Mouse (Mus musculus): ENCODE measurements around the gene Itpr1.

The Itpr1 gene

GRCm38 (mm10) chr6:108327561-108327960 lies 114.7 kb downstream of the Itpr1 start:
- peak in 1 of 2 experiments; percentile 18 for DNase-seq

DNA sequence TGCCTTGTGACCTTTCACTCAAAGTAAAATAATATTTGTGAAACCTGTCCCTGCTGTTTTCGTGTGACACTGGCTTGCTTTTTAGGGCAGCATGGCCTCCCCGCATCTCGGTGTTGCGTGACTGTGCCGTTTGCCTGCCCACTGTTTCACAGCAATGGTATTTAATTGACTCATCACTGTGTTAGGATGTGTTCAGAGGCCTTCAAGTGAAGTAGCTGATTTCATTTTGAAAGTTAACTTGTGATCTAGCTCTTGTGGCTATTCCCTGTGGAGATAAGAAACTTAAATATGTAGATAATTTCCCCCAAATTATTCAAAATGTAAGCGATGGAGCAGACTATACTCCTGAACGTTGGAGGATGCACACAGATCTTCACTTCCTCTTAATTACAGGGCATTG lies 115.4 kb downstream of the Itpr1 start:
- DNase-seq = no peak

DNA sequence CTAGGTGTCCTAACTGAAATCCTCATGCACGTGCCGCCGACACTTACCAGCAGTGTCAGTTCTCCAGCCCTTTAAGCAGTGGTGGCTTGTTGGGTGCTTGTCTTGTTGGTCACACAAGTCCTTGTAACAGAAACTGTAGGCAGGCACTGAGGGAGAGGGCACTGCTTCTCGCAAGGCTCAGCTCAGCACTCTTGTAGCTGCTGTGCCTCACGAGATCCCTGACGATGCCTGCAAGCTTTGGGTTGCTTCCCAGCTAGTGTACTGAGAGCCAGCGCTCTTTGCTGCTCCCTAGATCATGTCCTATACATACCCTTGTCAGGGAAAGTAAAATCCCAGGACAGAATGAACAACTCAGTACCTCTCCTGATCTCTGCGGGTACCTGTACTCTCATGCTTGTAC lies 117.6 kb downstream of the Itpr1 start:
- no peak for DNase-seq

GRCm38 (mm10) chr6:108331268-108331667 lies 118.4 kb downstream of the Itpr1 start:
- DNase-seq = no peak

DNA sequence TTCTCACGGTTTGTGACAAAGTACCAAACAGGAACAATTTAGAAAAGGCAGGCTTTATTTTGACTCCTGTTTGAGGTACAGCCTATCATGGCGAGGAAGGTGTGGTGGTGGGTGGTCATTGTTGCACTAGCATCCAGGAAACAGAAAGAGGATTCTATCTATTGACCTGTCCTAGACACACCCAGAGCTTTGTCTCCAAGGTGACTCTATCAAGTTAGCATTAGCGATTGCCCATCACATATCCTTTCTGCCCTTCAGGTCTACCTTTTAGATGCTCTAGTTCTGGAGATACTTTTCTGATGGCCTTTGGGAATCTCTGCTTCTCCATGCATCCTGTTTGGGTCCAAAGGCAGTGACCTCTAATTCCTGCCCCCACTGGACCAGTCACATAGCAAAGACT lies 121.2 kb downstream of the Itpr1 start:
- DNase-seq = no peak

- DNase-seq = no peak
Measured at GRCm38 (mm10) chr6:108335202-108335823, 122.4 kb downstream of the Itpr1 start.

- no peak for DNase-seq
Measured at GRCm38 (mm10) chr6:108336506-108336905, 123.6 kb downstream of the Itpr1 start.

GRCm38 (mm10) chr6:108337289-108337688 lies 124.4 kb downstream of the Itpr1 start:
- DNase-seq = no peak

DNA sequence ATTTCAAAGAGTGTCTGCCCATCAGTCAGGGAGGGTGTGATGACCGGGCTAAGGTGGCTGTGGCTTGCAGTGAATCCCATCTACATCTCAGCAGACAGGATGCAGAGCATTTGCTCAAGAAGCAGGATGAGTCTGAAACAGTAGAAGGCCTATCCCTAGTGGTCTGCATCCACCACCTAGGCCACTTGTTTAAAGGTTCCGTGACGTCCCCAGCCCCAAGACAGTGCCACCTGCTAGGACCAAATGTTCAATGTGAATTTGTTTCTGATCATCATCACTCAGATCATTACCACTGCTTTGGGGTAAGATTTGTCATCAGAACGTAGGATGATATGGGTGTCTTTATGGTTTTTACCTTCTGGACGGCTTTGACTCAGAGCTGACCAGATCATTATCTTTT lies 125.5 kb downstream of the Itpr1 start:
- DNase-seq = no peak

DNA sequence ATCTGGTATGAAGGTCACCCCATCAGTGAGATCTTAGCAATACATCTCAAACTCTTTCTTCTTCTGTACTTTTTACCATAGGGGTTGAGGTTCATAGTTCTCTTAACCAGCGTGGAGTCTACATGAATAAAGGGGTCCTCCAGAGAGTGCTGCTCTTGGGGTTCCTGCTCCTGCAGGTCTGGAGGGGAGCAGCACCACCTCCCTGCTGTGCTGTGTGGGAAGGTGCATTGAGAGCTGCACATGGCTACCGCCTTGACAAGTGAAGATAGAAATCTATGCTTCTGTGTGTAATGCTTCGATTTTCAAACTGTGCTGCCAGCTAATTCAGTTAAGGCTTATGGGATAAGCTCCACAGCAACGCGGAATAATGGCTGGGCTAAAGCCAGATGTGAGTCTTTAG lies 130.1 kb downstream of the Itpr1 start:
- no peak for DNase-seq

DNA sequence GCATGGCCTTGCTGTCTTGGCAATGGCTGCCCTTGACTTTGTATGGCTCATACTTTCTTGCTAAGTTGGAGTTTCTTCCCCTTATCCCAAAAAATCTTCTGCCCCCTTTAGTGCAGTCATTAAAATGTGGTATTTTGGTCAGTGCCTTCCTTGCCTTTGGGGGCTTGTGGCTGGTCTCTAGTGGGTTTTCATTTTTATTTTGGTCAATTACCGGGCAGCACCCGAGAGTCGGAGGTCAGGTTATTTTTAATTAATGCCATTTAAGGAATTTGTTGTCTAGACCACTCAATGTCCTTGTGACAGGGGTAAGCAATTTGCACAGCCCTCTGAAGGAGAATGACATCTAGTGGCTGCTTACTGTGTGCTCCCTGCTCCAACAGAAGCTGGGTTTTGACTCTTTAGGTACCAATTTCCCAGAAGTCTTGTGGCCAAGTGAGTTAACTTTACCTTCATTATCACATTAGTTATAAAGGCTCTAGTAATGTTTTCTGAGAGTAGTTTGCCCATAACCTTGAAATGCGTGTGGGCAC lies 130.9 kb downstream of the Itpr1 start:
- no peak for DNase-seq

- no peak for DNase-seq
Measured at GRCm38 (mm10) chr6:108350801-108351200, 137.9 kb downstream of the Itpr1 start.

- no peak for DNase-seq
Measured at GRCm38 (mm10) chr6:108351998-108352397, 139.1 kb downstream of the Itpr1 start.

- no peak for DNase-seq
Measured at GRCm38 (mm10) chr6:108367412-108367811, 154.5 kb downstream of the Itpr1 start.

- no peak for DNase-seq
Measured at GRCm38 (mm10) chr6:108369031-108369430, 156.1 kb downstream of the Itpr1 start.

DNA sequence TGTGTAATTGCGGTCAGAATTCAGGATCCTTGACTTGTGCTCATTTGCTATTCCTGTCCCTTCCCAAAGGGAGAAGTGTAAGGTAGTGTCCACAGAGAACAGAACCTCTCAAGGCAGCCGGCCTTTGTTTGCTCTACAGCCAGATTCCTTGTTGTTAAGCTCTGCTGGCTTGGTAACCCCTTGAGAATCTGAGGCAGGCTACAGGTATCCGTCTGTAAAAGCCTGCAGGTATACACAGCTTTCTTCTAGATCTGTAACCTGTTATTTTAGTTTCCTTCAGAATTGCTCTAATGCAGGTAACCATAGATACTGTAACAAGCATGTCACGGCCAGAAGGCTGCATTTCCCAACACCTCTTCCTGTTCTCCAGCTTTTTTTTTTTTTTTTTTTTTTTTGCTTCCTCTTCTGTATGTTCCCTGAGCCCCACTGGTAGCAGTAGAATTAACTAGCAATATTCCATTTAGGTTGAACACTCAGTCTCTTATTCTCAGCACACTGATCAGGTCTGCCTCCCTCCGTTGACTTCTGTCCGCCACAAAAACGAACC lies 158.5 kb downstream of the Itpr1 start:
- no peak for DNase-seq

DNA sequence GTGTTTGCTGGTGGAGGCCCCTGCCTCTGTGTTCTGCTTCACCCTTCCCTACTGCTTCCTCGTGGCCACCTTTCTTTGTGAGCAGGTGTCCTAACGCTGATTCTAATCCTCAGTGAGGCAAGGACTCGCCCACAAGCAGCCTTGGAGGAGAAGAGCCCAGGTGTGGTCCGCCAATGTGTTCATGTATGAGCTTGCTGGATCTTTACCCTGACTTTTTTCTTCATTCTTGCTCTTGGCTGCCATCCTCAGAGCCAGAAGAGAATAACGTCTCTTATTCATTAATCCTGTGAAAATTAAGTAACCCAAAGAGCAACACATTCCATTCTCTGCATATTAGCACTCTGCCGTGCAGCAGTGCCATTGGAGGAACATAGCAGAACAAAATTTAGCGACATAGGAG lies 161.1 kb downstream of the Itpr1 start:
- no peak for DNase-seq

GRCm38 (mm10) chr6:108379041-108379440 lies 166.1 kb downstream of the Itpr1 start:
- no peak for DNase-seq

DNA sequence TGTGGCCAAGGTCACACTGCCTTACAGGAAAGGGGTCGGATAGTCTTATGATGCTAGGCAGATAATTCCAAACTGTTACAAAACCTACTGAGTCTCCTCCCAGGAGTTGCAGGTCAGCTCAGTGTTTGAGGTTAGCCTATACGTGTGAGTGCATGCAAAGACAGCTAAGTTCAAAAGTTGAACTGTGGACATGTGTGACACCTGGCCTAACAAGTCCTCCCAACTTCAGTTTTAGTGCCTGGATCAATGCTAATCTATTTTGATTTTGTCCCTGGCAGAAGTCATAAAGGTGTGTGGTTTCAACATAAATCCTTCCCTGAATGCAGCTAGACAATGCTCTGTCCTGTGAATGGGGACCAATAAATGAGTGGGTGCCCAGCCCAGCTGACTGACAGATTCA lies 167.3 kb downstream of the Itpr1 start:
- DNase-seq = no peak

DNA sequence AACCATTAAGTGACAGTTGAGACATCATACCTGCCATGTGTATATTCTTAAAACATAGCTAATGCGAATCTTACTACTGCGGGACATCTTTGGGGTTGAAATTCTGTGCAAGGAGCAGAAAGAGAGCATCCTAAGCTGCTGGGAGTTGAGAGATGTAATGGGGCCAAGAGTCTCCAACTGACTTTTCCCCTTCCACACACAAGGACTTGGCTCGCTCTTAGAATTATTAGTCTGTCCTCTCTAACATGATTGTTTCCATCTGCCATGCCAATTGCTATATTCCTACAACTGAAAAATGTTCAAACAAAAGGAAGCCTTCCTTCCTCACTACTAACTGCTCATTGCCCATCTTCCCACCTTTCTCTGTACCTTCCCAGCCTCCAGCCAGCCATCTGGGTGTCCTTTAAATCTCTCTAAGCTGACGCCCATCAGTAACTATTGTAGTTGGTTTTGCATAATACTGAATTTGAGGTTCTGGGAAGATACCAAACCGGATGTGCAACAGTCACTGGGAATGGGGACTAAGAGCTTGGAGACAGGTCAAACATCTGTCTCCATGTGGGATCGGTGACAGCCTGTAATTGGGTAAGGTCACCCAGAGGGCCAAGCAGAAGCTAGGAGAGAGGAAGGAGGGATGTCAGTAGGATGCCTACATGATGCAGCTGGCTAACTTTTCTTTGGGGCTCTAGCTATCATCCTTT lies 177.9 kb downstream of the Itpr1 start:
- DNase-seq = no peak

DNA sequence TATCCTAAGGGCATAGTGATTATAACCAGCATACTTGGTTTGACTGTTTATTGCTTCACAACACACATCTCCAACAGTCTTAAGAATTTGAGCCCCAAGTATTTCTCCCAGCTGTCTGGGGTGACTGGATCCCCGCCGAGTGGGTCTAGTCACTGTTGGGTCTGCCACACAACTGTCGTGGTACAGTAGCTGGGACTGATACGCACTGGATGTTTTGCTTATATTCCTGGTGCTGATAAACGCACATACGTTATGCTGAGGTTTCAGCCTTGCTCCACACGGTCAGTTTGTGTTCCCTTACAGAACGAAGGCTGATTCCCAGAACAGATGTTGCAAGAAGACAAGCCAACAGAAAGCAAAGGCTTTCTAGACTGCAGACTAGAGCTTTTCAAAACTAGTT lies 180.2 kb downstream of the Itpr1 start:
- no peak for DNase-seq

- no peak for DNase-seq
Measured at GRCm38 (mm10) chr6:108397956-108398355, 185.1 kb downstream of the Itpr1 start.

- DNase-seq = no peak
Measured at GRCm38 (mm10) chr6:108401412-108401955, 188.6 kb downstream of the Itpr1 start.

DNA sequence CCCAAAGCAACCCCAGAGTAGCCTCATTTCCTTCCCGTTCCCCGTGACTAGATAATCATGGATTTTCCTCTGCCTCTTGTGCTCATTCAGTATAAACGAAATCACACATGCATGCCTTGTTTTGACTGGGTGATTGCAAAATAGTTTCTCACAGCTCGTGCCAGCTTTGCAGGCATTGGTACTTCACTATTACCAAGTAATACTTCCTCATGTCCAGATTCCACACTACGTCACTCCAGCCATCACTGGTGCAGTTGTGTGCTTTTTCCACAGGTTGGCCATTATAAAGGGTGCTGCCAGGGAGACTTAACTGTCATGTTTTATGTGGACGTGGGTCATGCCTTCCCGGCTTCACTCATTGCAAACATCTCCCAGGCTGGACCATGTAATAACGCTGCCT lies 191.8 kb downstream of the Itpr1 start:
- DNase-seq = no peak
